Mouse (Mus musculus): ENCODE results near the gene Lrrc3. TPM values are rescaled to one million over a fixed set of nuclear protein-coding genes. Genes with fewer than 3 reads are reported as not detected.

Gene Lrrc3
- total and polyA plus RNA-seq, 2 experiments from 2014 or later, result 22.4 to 24.1 TPM

DNA sequence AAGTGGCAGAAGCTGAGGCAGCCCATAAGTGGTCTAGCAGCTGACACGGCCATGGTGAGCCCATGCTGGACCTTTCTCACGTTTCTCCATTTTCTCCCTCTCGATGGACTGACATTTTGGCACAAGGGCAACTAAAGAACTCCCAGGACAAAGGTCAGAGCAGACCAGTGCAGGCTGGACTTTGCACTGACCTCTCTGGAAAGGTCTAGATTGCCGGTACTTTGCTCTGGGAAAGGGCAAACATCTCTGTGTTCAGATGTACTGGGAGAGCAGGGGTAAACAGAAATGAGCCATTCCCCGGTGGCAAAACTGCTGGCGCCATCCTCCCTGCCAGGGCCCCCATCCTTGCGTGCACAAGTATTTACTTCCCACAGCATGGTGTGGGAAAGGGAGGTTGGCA, 2.2 kb downstream of the Lrrc3 start:
- TF ChIP-seq CTCF (IDR thresholded peaks at IDR 0.05; ENCODE audit: low read depth), result no peak
- Histone ChIP-seq H3K4me2 (ENCODE audit: low read depth) (no peak overlapping the region), H3K4me3 (ENCODE audit: low read depth, low read length) (no peak overlapping the region), H3K4me1 (ENCODE audit: insufficient read depth) (no peaks in the 10 kb centered on the region), H3K27me3 (ENCODE audit: insufficient read depth, low read length) (no peaks in the 10 kb centered on the region), H3K36me3 (ENCODE audit: insufficient read depth) (no peaks in the 10 kb centered on the region), H3K27ac (ENCODE audit: low read depth, low read length) (no peak overlapping the region), H3K9ac (no peak overlapping the region), H3K9me3 (ENCODE audit: low read length) (no peaks in the 10 kb centered on the region)
- WGBS, result 74% methylated on average over 7 of the region's 7 CpGs
- ATAC-seq, result no peak
- DNase-seq, result no peak

DNA sequence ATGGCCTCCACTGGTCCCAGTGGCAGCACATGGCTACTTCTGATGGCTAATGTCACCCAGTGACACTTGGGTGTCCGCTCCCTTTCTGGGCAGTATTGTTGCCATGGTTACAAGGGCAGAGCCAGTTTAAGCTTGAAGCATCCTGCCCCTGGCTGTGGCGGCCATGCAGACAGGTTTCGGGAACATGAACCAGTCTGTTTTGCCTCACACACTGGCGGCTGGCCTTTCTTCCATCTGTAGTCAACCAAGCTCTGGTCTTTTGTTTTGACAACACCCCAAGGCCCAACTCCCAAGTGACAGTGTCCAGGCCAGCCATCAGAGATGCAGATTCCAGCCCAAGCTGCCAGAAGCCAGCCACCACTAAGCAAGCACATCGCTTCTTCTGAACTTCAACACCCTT, 6.8 kb downstream of the Lrrc3 start:
- Histone ChIP-seq H3K36me3 (ENCODE audit: insufficient read depth) (no peaks in the 10 kb centered on the region), H3K4me1 (ENCODE audit: insufficient read depth) (no peaks in the 10 kb centered on the region), H3K9me3 (ENCODE audit: low read length) (no peaks in the 10 kb centered on the region), H3K27ac (ENCODE audit: low read depth, low read length) (no peak overlapping the region), H3K4me3 (ENCODE audit: low read depth, low read length) (no peak overlapping the region), H3K4me2 (ENCODE audit: low read depth) (no peak overlapping the region), H3K9ac (no peak overlapping the region), H3K27me3 (ENCODE audit: insufficient read depth, low read length) (no peaks in the 10 kb centered on the region)
- no peak for TF ChIP-seq CTCF (IDR thresholded peaks at IDR 0.05; ENCODE audit: low read depth)
- ATAC-seq (peak; percentile 42), DNase-seq (no peak)
- 53% methylated on average over 5 of the region's 5 CpGs for WGBS

DNA sequence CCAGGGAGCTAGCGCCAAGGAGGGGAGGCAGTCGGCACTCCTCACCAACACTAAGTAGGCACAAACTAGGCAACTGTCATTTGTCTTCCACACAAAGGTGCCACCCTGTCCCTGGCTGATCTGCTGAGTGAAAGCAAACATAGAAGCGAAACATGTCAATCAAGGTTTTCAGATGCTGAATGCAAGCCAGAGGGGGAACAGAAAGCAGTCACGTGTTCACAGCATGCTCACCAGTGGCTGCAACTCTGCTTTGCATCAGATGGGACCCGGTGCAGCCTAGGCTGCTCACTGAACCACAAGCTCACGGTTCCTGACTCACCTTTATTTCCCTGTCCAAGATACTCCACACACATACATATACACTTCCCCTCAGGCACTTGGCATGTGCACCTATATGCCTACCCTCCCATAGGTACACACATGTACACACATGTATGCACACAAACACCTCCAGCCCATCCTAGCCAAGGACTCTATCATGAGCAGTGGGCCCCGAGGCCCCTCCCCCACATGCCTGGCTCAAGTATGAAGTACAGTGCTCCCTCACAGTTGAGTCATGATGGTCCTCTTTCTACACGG, 11.3 kb downstream of the Lrrc3 start:
- Histone ChIP-seq H3K27ac (ENCODE audit: low read depth, low read length) (no peak overlapping the region), H3K4me3 (ENCODE audit: low read depth, low read length) (no peak overlapping the region), H3K4me1 (ENCODE audit: insufficient read depth) (no peaks in the 10 kb centered on the region), H3K9me3 (ENCODE audit: low read length) (no peaks in the 10 kb centered on the region), H3K4me2 (ENCODE audit: low read depth) (no peak overlapping the region), H3K9ac (no peak overlapping the region), H3K27me3 (ENCODE audit: insufficient read depth, low read length) (no peaks in the 10 kb centered on the region), H3K36me3 (ENCODE audit: insufficient read depth) (no peaks in the 10 kb centered on the region)
- no peak for ATAC-seq
- TF ChIP-seq CTCF (IDR thresholded peaks at IDR 0.05; ENCODE audit: low read depth), result no peak
- DNase-seq, result no peak
- 77% methylated on average over 8 of the region's 8 CpGs for WGBS

DNA sequence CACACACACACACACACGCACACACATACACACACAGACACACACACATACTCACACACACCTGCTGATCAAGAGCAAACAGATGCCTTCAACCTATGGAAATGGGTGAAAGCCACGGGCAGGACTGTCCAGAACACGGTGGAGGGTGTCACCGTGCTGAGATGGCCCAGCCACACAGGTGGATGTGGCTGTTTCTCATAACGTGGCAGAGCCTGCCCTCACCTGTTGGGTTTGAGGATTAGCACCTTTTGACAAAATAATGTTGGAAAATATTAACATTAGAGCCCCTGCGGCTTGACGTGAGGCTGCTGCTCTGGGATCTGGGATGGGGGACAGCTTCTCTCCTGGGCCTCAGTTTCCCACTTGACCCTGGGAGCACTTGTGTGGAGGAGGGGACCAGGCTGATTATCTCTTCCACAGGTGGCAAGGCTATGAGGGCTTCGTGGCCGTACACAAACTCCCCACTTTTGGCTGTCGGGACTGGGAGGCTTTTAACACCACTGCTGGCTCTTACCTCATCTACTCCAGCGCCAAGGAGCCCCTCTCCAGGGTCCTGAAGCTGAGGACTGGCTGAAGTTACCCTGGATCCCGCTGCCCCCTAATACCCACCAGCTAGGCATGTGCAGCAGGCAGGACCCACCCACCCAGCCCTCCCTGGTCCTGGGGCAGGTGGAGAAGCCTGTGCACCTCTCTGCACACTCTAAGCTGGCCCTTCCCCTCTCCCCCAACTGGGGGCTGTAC, 16.2 kb downstream of the Lrrc3 start:
- Histone ChIP-seq H3K27ac (ENCODE audit: low read depth, low read length) (no peak overlapping the region), H3K4me1 (ENCODE audit: insufficient read depth) (no peaks in the 10 kb centered on the region), H3K36me3 (ENCODE audit: insufficient read depth) (no peaks in the 10 kb centered on the region), H3K4me3 (ENCODE audit: low read depth, low read length) (no peak overlapping the region), H3K27me3 (ENCODE audit: insufficient read depth, low read length) (no peaks in the 10 kb centered on the region), H3K4me2 (ENCODE audit: low read depth) (no peak overlapping the region), H3K9me3 (ENCODE audit: low read length) (no peaks in the 10 kb centered on the region), H3K9ac (no peak overlapping the region)
- ATAC-seq (no peak), DNase-seq (no peak)
- peak; percentile 48 for TF ChIP-seq CTCF (IDR thresholded peaks at IDR 0.05; ENCODE audit: low read depth)
- 57% methylated on average over 12 of the region's 12 CpGs for WGBS

DNA sequence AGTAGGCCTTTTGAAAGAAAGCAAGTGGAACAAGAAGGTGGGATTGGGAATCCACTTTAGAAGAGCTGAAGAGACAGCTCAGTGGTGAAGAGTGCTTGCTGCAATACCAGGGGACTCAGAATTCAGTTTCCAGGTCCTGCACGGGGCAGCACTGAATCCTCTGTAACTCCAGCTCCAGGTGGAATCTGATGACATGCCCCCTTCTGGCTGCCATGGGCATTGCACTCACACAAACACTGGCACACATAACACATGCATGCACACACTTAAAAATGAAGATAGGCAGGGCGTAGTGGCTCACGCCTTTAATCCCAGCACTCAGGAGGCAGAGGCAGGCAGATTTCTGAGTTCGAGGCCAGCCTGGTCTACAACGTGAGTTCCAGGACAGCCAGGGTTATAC, 19.8 kb downstream of the Lrrc3 start:
- Histone ChIP-seq H3K36me3 (ENCODE audit: insufficient read depth) (no peaks in the 10 kb centered on the region), H3K27ac (ENCODE audit: low read depth, low read length) (no peak overlapping the region), H3K4me3 (ENCODE audit: low read depth, low read length) (no peak overlapping the region), H3K4me1 (ENCODE audit: insufficient read depth) (no peaks in the 10 kb centered on the region), H3K27me3 (ENCODE audit: insufficient read depth, low read length) (no peaks in the 10 kb centered on the region), H3K4me2 (ENCODE audit: low read depth) (no peak overlapping the region), H3K9me3 (ENCODE audit: low read length) (no peaks in the 10 kb centered on the region), H3K9ac (no peak overlapping the region)
- 85% methylated on average over 5 of the region's 5 CpGs for WGBS
- peak; percentile 22; the same call in 1 of the 2 replicates for TF ChIP-seq CTCF (IDR thresholded peaks at IDR 0.05; ENCODE audit: low read depth)
- no peak for DNase-seq
- no peak for ATAC-seq

DNA sequence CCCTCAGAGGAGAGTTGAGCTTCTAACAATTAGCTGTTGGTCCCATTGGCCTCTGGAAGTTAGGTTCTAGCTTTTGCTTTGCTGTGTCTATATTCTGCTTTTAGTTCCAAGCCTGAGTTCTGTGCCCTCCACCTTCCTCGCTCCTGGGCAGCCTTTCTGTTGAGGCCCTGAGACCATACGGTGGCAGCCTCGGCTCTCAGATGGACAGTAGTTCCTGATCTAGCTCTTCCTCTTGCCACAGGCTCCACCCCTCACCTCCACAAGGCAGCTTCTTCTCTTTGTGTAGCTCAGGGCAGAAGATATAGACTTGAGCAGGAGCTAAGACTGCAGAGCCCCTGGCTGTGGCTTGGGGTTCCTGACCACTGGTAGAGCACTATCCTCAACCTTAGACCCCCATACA, 22.0 kb downstream of the Lrrc3 start:
- Histone ChIP-seq H3K36me3 (ENCODE audit: insufficient read depth) (no peaks in the 10 kb centered on the region), H3K9ac (no peak overlapping the region), H3K4me1 (ENCODE audit: insufficient read depth) (no peaks in the 10 kb centered on the region), H3K27me3 (ENCODE audit: insufficient read depth, low read length) (no peaks in the 10 kb centered on the region), H3K4me2 (ENCODE audit: low read depth) (no peak overlapping the region), H3K9me3 (ENCODE audit: low read length) (no peaks in the 10 kb centered on the region), H3K4me3 (ENCODE audit: low read depth, low read length) (no peak overlapping the region), H3K27ac (ENCODE audit: low read depth, low read length) (no peak overlapping the region)
- ATAC-seq (no peak), DNase-seq (no peak)
- 87% methylated on average over 3 of the region's 3 CpGs for WGBS
- TF ChIP-seq CTCF (IDR thresholded peaks at IDR 0.05; ENCODE audit: low read depth), result no peak

DNA sequence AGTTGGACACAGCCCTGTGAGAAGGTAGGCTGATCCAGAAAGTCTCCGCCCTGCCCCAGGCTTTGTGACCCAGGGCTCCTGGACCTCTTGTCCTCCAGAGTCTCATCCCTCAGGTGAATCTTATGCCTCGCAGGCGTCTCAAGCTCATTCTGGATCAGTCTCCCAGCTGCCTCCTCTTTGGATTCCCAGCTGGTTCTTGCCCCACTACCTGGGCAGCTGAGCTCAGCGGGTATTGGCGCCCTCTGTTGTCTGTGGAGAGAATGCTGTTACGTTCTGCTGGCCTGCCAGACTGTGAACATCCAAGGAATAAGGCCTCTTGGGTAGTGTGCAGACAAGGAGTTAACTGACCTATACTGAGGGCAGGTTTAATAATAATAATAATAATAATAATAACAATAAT, 23.4 kb downstream of the Lrrc3 start:
- no peaks in the 10 kb centered on the region for H3K36me3 ChIP-seq (ENCODE audit: insufficient read depth)
- no peak for ATAC-seq
- no peak overlapping the region for H3K4me2 ChIP-seq (ENCODE audit: low read depth)
- no peak overlapping the region for H3K9ac ChIP-seq
- WGBS, result 56% methylated on average over 6 of the region's 6 CpGs
- H3K27ac ChIP-seq (ENCODE audit: low read depth, low read length), result no peak overlapping the region
- DNase-seq, result no peak
- H3K9me3 ChIP-seq (ENCODE audit: low read length), result no peaks in the 10 kb centered on the region
- TF ChIP-seq CTCF (IDR thresholded peaks at IDR 0.05; ENCODE audit: low read depth), result peak; percentile 36
- no peaks in the 10 kb centered on the region for H3K27me3 ChIP-seq (ENCODE audit: insufficient read depth, low read length)
- no peaks in the 10 kb centered on the region for H3K4me1 ChIP-seq (ENCODE audit: insufficient read depth)
- H3K4me3 ChIP-seq (ENCODE audit: low read depth, low read length), result no peak overlapping the region
